Mouse (Mus musculus): ENCODE measurements at regions not wholly inside any gene's neighbourhood (a gene's known extent, or its start where the extent isn't known, plus 50 kb on each side); places are given as distances from the start of the nearest gene placed in this dataset.
"Not testable (repeated sequence)": the region's sequence is repeated elsewhere in the genome, so short reads cannot be mapped to it uniquely, and the experiment has no call there.

DNA sequence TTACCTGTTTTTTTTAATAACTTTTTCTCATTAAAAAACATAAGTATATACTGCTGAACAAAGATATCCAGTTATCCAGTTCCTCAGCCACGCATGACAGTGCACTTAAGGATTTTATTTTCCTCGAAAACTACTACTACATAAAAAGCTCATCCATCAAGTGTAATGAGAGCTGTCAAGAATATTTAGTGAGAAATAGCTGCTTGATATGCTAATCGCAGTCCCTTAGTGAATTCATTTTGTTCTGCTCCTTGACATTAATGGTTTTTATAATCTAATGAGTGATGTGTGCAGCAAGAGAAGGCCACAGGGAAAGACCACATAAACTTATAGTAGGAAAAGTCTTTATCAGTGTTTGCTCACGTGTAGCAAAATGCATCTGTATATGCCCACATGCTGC, 754.0 kb upstream of the Slc39a10 start:
- no peak overlapping the region for H3K27ac ChIP-seq (ENCODE audit: insufficient read depth, low read length)
- no peak overlapping the region for H3K4me3 ChIP-seq (ENCODE audit: insufficient read depth, low read length)
- no peaks in the 10 kb centered on the region for H3K4me1 ChIP-seq (ENCODE audit: control insufficient read depth, insufficient read depth, low read length)
- TF ChIP-seq CTCF (IDR thresholded peaks at IDR 0.05; ENCODE audit: extremely low read depth, insufficient read depth, low read length): no peak
- TF ChIP-seq POLR2A (IDR thresholded peaks at IDR 0.05; ENCODE audit: extremely low read depth, insufficient read depth, low read length): no peak

DNA sequence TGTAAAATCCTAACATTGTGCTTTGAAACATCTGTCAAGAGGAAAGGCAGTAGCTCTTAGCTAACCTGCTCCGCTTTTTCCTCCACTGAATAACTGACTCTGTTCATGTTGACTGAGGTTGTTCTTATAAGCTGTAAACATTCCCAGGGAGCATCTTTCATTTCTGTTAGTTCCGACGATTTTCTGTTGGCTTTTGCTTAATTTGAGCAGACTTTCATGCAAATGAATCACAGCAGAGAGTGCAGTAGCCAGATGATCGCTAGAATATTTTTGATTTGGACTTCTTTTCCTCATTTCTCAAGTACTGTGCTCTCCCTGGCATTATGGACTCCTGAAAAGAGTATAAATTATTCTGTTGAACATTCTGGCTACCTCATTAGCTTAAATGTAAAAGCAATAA, 713.9 kb upstream of the Slc39a10 start:
- TF ChIP-seq CTCF (IDR thresholded peaks at IDR 0.05; ENCODE audit: extremely low read depth, insufficient read depth, low read length) (no peak), POLR2A (IDR thresholded peaks at IDR 0.05; ENCODE audit: extremely low read depth, insufficient read depth, low read length) (no peak)
- H3K4me3 ChIP-seq (ENCODE audit: insufficient read depth, low read length): no peak overlapping the region
- no peak overlapping the region for H3K27ac ChIP-seq (ENCODE audit: insufficient read depth, low read length)

DNA sequence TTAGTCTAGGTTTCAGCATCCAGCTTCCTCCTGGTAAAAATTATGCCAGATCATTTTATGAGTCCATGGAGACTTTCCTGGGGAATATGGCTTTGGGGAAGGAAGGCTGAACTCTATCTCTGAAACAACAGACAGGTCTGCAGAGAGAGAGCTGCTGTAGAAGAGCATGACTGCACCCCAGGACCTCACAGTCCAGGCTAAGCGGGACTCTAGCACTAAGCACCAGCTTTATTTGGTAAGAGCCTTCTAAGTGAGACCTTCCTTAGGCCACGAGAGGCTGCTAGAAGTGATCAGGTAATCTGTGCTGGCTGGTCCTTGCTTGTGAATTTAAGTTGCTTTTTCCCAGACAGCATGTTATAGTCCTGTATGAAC, 711.3 kb upstream of the Slc39a10 start:
- Histone ChIP-seq H3K4me1 (ENCODE audit: control insufficient read depth, insufficient read depth, low read length) (no peaks in the 10 kb centered on the region), H3K4me3 (ENCODE audit: insufficient read depth, low read length) (no peak overlapping the region), H3K27ac (ENCODE audit: insufficient read depth, low read length) (no peak overlapping the region)
- no peak for TF ChIP-seq POLR2A (IDR thresholded peaks at IDR 0.05; ENCODE audit: extremely low read depth, insufficient read depth, low read length)
- TF ChIP-seq CTCF (IDR thresholded peaks at IDR 0.05; ENCODE audit: extremely low read depth, insufficient read depth, low read length): no peak

More for the DNA sequence above, 713.9 kb upstream of the Slc39a10 start:
- H3K4me1 ChIP-seq (ENCODE audit: control insufficient read depth, insufficient read depth, low read length): no peaks in the 10 kb centered on the region

GRCm38 (mm10) chr1:47603294-47603988, 710.8 kb upstream of the Slc39a10 start:
- TF ChIP-seq POLR2A (IDR thresholded peaks at IDR 0.05; ENCODE audit: extremely low read depth, insufficient read depth, low read length) (no peak), CTCF (IDR thresholded peaks at IDR 0.05; ENCODE audit: extremely low read depth, insufficient read depth, low read length) (no peak)

GRCm38 (mm10) chr1:47593641-47594040, 701.0 kb upstream of the Slc39a10 start:
- H3K27ac ChIP-seq (ENCODE audit: insufficient read depth, low read length); H3K4me1 ChIP-seq (ENCODE audit: control insufficient read depth, insufficient read depth, low read length); H3K4me3 ChIP-seq (ENCODE audit: insufficient read depth, low read length): not testable (repeated sequence)

More at GRCm38 (mm10) chr1:47603294-47603988, 710.8 kb upstream of the Slc39a10 start:
- H3K27ac ChIP-seq (ENCODE audit: insufficient read depth, low read length): no peak overlapping the region
- no peaks in the 10 kb centered on the region for H3K4me1 ChIP-seq (ENCODE audit: control insufficient read depth, insufficient read depth, low read length)
- no peak overlapping the region for H3K4me3 ChIP-seq (ENCODE audit: insufficient read depth, low read length)

GRCm38 (mm10) chr1:47545606-47546005, 653.0 kb upstream of the Slc39a10 start:
- Histone ChIP-seq H3K4me1 (ENCODE audit: control insufficient read depth, insufficient read depth, low read length) (no peaks in the 10 kb centered on the region; the same call in 1 of the 2 replicates), H3K4me3 (ENCODE audit: insufficient read depth, low read length) (no peak overlapping the region)
- no peak for TF ChIP-seq CTCF (IDR thresholded peaks at IDR 0.05; ENCODE audit: extremely low read depth, insufficient read depth, low read length)
- no peak for TF ChIP-seq POLR2A (IDR thresholded peaks at IDR 0.05; ENCODE audit: extremely low read depth, insufficient read depth, low read length)

GRCm38 (mm10) chr1:47511426-47511825, 618.8 kb upstream of the Slc39a10 start:
- Histone ChIP-seq H3K27ac (ENCODE audit: insufficient read depth, low read length) (no peak overlapping the region), H3K4me1 (ENCODE audit: control insufficient read depth, insufficient read depth, low read length) (no peaks in the 10 kb centered on the region), H3K4me3 (ENCODE audit: insufficient read depth, low read length) (no peak overlapping the region)
- TF ChIP-seq CTCF (IDR thresholded peaks at IDR 0.05; ENCODE audit: extremely low read depth, insufficient read depth, low read length): no peak
- no peak for TF ChIP-seq POLR2A (IDR thresholded peaks at IDR 0.05; ENCODE audit: extremely low read depth, insufficient read depth, low read length)

More at GRCm38 (mm10) chr1:47545606-47546005, 653.0 kb upstream of the Slc39a10 start:
- H3K27ac ChIP-seq (ENCODE audit: insufficient read depth, low read length): no peak overlapping the region

- Histone ChIP-seq H3K4me3 (ENCODE audit: insufficient read depth, low read length) (no peak overlapping the region), H3K4me1 (ENCODE audit: control insufficient read depth, insufficient read depth, low read length) (no peaks in the 10 kb centered on the region), H3K27ac (ENCODE audit: insufficient read depth, low read length) (no peak overlapping the region)
- TF ChIP-seq CTCF (IDR thresholded peaks at IDR 0.05; ENCODE audit: extremely low read depth, insufficient read depth, low read length): no peak
- no peak for TF ChIP-seq POLR2A (IDR thresholded peaks at IDR 0.05; ENCODE audit: extremely low read depth, insufficient read depth, low read length)
Observed at GRCm38 (mm10) chr1:47507801-47508200, 615.1 kb upstream of the Slc39a10 start.

GRCm38 (mm10) chr1:47488581-47489204, 596.0 kb upstream of the Slc39a10 start:
- Histone ChIP-seq H3K27ac (ENCODE audit: insufficient read depth, low read length) (no peak overlapping the region), H3K4me3 (ENCODE audit: insufficient read depth, low read length) (no peak overlapping the region), H3K4me1 (ENCODE audit: control insufficient read depth, insufficient read depth, low read length) (no peaks in the 10 kb centered on the region)
- TF ChIP-seq CTCF (IDR thresholded peaks at IDR 0.05; ENCODE audit: extremely low read depth, insufficient read depth, low read length): no peak
- TF ChIP-seq POLR2A (IDR thresholded peaks at IDR 0.05; ENCODE audit: extremely low read depth, insufficient read depth, low read length): no peak

DNA sequence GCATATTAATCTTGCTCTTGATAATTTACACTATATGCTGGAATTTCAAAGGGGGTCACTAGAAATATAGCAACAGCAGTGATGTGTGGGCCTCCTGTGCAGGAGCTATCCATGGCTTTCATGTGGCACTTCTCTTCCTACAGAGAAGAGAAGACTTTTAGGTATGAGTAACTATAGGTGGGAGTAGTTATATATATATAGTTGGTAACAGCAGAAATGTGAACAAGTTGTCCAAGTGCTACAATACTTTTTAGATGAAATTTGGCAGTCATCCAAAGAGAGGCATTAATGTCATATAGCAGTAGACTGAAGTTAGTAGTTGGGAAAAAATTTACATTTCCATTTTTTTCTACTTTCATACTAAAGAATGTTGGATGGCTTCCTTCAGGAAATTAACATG, 593.4 kb upstream of the Slc39a10 start:
- Histone ChIP-seq H3K4me3 (ENCODE audit: insufficient read depth, low read length) (no peak overlapping the region), H3K27ac (ENCODE audit: insufficient read depth, low read length) (no peak overlapping the region), H3K4me1 (ENCODE audit: control insufficient read depth, insufficient read depth, low read length) (no peaks in the 10 kb centered on the region)
- no peak for TF ChIP-seq CTCF (IDR thresholded peaks at IDR 0.05; ENCODE audit: extremely low read depth, insufficient read depth, low read length)
- TF ChIP-seq POLR2A (IDR thresholded peaks at IDR 0.05; ENCODE audit: extremely low read depth, insufficient read depth, low read length): no peak
